In the genomic region with DNA sequence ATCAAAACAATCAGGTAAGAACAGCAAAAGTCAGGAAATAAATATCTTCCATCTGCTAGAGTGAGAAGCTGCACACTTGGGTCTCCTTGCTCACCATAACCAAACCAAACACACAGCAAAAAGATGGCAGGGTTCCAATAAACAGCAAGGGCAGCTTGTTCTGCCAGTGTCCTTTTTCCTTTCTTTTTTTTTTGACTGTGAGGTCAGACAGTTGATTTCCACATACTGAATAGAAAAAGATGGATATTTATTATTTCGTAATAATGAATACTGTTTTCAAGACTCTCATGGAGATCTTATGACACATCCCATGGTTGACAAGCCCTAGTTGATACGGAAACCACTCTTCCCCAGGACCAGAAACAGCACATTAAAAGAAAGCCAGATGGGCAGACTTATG, we compare ENCODE assay signal across 30 mouse cellular contexts.
DNase-seq lines count a peak whose midpoint lies in the region; ATAC-seq and TF ChIP-seq lines count a peak whose summit lies in the region.
"Had no signal": no experiment of that assay in that cellular context is flagged by ENCODE, and none has a peak within 500 bp of the region (broad histone marks: within the 10 kb centered on the region; RNA-seq: fewer than 3 reads in every experiment).

No protein-coding gene starts in this region.

- H3K4me3 ChIP-seq in lung, embryonic 14.5 days (ENCODE audit: low read depth, low read length) = no peak overlapping the region
- H3K4me3 ChIP-seq: embryonic facial prominence, embryonic 13.5 days; forebrain, embryonic 10.5 days; heart, adult 2 months; heart, embryonic 13.5 days; liver, embryonic 12.5 days; midbrain, embryonic 10.5 days; midbrain, embryonic 15.5 days; myocyte; neural tube, embryonic 12.5 days had no signal

- DNase-seq in adrenal gland, adult 2 months = peak; percentile 37
- no peak for DNase-seq in adrenal gland, postnatal 25 days
- DNase-seq in lung, embryonic 14.5 days = peak; percentile 64
- no peak for DNase-seq in lung, postnatal 4 days
- DNase-seq in Patski (ENCODE audit: low read depth, low spot score) = peak; percentile 19
- DNase-seq in brain, adult 2 months (ENCODE audit: low read depth, low spot score) = peak; percentile 43
- no peak for DNase-seq in thymus, postnatal 36 days
- DNase-seq: cerebellum, adult 8-10 months; heart, adult 2 months; heart, postnatal 10 days; kidney, adult 9 months; kidney, postnatal 10 days; layer of hippocampus, postnatal 36 days; left cerebral cortex, postnatal 4 days; right cerebral cortex, adult 18-20 months; right cerebral cortex, postnatal 4 days; thymus, adult 2 months; thymus, postnatal 4 days had no signal

- CTCF ChIA-PET in Patski (lab: Charles Lee) = no interaction called here

- H3K9me3 ChIP-seq in lung, embryonic 14.5 days (ENCODE audit: low read depth, low read length) = no peaks in the 10 kb centered on the region
- H3K9me3 ChIP-seq: embryonic facial prominence, embryonic 13.5 days; forebrain, embryonic 10.5 days; heart, embryonic 13.5 days; liver, embryonic 12.5 days; midbrain, embryonic 10.5 days; midbrain, embryonic 15.5 days; neural tube, embryonic 12.5 days had no signal

- no peak for ATAC-seq in lung, embryonic 14.5 days (ENCODE audit: insufficient read depth)
- no peak for ATAC-seq in Patski
- ATAC-seq: forebrain, embryonic 16.5 days; intestine, postnatal 0 days; liver, embryonic 12.5 days; midbrain, embryonic 15.5 days had no signal

- H3K36me3 ChIP-seq in lung, embryonic 14.5 days (ENCODE audit: insufficient read depth) = no peaks in the 10 kb centered on the region
- H3K36me3 ChIP-seq: embryonic facial prominence, embryonic 13.5 days; forebrain, embryonic 10.5 days; G1E; liver, embryonic 12.5 days; midbrain, embryonic 10.5 days; midbrain, embryonic 15.5 days; neural tube, embryonic 12.5 days had no signal

- in situ Hi-C loops in Patski (cut with MboI; ENCODE audit: low pct_unique_long_range_greater_than_20kb) = no loop called here

- no peaks in the 10 kb centered on the region for H3K4me1 ChIP-seq in lung, embryonic 14.5 days (ENCODE audit: insufficient read depth)
- H3K4me1 ChIP-seq: embryonic facial prominence, embryonic 13.5 days; forebrain, embryonic 10.5 days; liver, embryonic 12.5 days; midbrain, embryonic 10.5 days; midbrain, embryonic 15.5 days; neural tube, embryonic 12.5 days had no signal

- POLR2A ChIA-PET in Patski (lab: Charles Lee) = interaction anchor here (0.7 kb wide), 1 partner anchor 66 kb away, joined by 3 read pairs; no protein-coding TSS in a partner anchor

- H3K9ac ChIP-seq in lung, embryonic 14.5 days = no peak overlapping the region
- H3K9ac ChIP-seq: embryonic facial prominence, embryonic 13.5 days; heart, embryonic 13.5 days; hindbrain, embryonic 14.5 days; liver, embryonic 12.5 days; midbrain, embryonic 15.5 days; neural tube, embryonic 12.5 days had no signal

- WGBS in lung, embryonic 14.5 days = 66% methylated on average over 2 of the region's 2 CpGs

- no peak overlapping the region for H3K4me2 ChIP-seq in lung, embryonic 14.5 days
- H3K4me2 ChIP-seq: embryonic facial prominence, embryonic 13.5 days; heart, embryonic 13.5 days; hindbrain, embryonic 14.5 days; liver, embryonic 12.5 days; midbrain, embryonic 15.5 days; neural tube, embryonic 12.5 days had no signal

- H3K27ac ChIP-seq in lung, embryonic 14.5 days (ENCODE audit: low read depth) = no peak overlapping the region
- H3K27ac ChIP-seq: embryonic facial prominence, embryonic 13.5 days; forebrain, embryonic 10.5 days; heart, adult 2 months; heart, embryonic 13.5 days; hindbrain, embryonic 14.5 days; liver, embryonic 12.5 days; midbrain, embryonic 10.5 days; midbrain, embryonic 15.5 days; neural tube, embryonic 12.5 days had no signal

- no peak for TF ChIP-seq CTCF in lung, embryonic 14.5 days (IDR thresholded peaks at IDR 0.05; ENCODE audit: low read depth)
- no peak for TF ChIP-seq CTCF in Patski (IDR thresholded peaks at IDR 0.05)

- no peaks in the 10 kb centered on the region for H3K27me3 ChIP-seq in lung, embryonic 14.5 days (ENCODE audit: insufficient read depth, low read length)
- no peaks in the 10 kb centered on the region for H3K27me3 ChIP-seq in Patski
- H3K27me3 ChIP-seq: embryonic facial prominence, embryonic 13.5 days; heart, embryonic 13.5 days; liver, embryonic 12.5 days; midbrain, embryonic 15.5 days; neural tube, embryonic 12.5 days had no signal

Comparison
In these comparisons a context has a peak if more than half of its experiments do, and no peak if none do; other contexts are left out.
1. DNase-seq: peak in adrenal gland, adult 2 months (single experiment), lung, embryonic 14.5 days (single experiment), Patski (single experiment) and brain, adult 2 months (single experiment); none in adrenal gland, postnatal 25 days (single experiment), lung, postnatal 4 days (0 of 2) and thymus, postnatal 36 days (0 of 2).